Mouse (Mus musculus): ENCODE data around the gene Tent5c.
"Not testable (repeated sequence)": the region's sequence is repeated elsewhere in the genome, so short reads cannot be mapped to it uniquely, and the experiment has no call there.

Gene Tent5c

GRCm38 (mm10) chr3:100443798-100444500, 45.2 kb downstream of the Tent5c start:
- in situ Hi-C loops (cut with MboI, MseI) = loop anchor here in 1 of 2 experiments (5.0 kb wide), 1 partner anchor 38 kb away; no protein-coding TSS in a partner anchor

- in situ Hi-C loops (cut with MboI, MseI) = loop anchor here in 1 of 2 experiments (5.0 kb wide), 1 partner anchor 40 kb away; no protein-coding TSS in a partner anchor
Measured at GRCm38 (mm10) chr3:100442499-100442898, 46.6 kb downstream of the Tent5c start.

DNA sequence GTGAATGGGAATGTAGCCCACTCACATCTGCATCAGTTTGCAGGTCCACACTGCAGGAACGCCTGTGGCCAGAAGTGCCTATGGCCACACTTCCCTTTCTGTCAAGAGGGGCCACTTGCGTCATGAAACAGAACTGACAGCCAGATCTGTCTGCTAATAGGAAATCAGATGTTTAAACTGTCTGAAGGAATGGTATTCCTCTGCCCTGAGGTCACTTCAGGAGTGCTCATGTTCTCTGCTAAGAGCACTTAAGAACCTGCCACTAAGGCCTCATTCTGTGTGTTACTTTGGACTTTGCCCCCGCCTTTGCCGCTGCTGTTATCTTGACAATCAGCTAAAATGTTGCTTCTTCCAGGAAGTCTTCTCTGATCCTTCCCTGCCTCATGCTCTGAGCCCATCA, 48.4 kb downstream of the Tent5c start:
- in situ Hi-C loops (cut with MboI, MseI) = loop anchor here in 1 of 2 experiments (5.0 kb wide), 1 partner anchor 42 kb away; no protein-coding TSS in a partner anchor

DNA sequence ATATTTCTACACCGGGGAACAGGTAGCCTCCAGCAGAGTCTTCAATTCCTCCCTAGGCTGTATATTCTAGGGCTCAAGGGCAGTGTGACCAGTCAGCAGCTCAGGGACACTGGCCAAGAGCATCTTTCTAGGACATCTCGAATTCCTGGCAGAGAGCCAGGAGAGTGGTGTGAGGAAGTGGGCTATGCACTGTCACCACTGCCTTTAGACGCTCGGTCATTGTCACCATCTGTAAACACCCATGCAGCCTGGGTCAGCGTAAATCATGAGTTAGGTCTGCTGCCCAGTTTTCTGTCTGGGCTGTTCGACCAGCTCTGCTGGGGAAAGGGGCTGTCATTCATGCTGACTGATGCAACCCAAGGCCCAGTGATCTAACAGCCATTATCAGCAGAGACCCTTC, 49.1 kb downstream of the Tent5c start:
- in situ Hi-C loops (cut with MboI, MseI) = loop anchor here in 1 of 2 experiments (5.0 kb wide), 1 partner anchor 42 kb away; no protein-coding TSS in a partner anchor

- in situ Hi-C loops (cut with MboI, MseI) = no loop called here
Measured at GRCm38 (mm10) chr3:100439088-100439487, 50.0 kb downstream of the Tent5c start.

DNA sequence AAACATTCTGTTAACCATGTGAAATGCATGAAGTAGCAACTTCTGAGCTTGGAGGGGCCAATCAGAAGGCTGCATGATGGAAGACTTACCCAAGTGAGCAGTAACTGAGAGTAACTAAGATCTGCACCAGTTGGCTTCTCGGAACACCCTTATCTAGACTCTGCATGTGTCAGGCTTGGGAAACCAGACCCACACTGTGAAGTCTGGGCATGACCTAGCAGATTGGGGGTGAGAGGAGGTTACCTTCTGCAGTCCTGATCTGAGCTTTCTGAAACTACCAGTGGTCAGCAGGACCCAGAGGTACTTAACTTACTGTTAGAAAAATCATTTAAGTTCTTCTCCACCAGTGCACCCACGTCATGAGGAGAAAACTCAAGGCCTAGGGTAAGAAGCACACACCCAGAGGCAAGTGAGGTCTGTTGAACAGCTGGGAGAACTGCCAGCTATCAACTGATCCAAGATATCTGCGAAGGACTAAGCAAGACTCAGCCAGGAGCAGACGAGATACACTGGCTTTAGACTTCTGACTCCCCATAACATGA, 50.6 kb downstream of the Tent5c start:
- in situ Hi-C loops (cut with MboI, MseI) = no loop called here

- in situ Hi-C loops (cut with MboI, MseI) = no loop called here
Measured at GRCm38 (mm10) chr3:100436756-100437155, 52.4 kb downstream of the Tent5c start.

DNA sequence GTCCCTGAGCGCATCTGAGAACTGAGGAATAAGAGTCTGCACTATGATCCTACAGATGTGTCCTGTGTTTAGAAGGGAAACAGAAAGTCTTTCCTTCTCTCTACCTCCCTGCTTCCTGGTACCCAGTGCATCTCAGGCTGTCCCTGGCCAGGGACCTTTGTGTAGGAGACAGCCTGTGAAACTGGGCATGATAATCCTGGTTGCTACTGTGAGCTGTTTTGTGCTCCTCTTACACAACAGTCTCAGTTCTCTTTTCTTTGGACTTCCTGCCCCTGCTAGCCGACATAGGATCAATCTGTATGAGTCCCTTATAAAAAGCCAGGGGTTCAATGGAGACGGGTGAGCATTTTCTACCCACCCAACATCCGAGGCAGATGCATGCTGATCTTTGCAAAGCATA, 57.4 kb downstream of the Tent5c start:
- in situ Hi-C loops (cut with MboI, MseI) = loop anchor here in 1 of 2 experiments (5.0 kb wide), 1 partner anchor 41 kb away; no protein-coding TSS in a partner anchor

GRCm38 (mm10) chr3:100430731-100431130, 58.4 kb downstream of the Tent5c start:
- in situ Hi-C loops (cut with MboI, MseI) = loop anchor here in 1 of 2 experiments (5.0 kb wide), 1 partner anchor 42 kb away; no protein-coding TSS in a partner anchor

- in situ Hi-C loops (cut with MboI, MseI) = loop anchor here in 1 of 2 experiments (5.0 kb wide), 1 partner anchor 42 kb away; no protein-coding TSS in a partner anchor
Measured at GRCm38 (mm10) chr3:100430101-100430500, 59.0 kb downstream of the Tent5c start.

- in situ Hi-C loops (cut with MboI, MseI) = loop anchor here in 1 of 2 experiments (5.0 kb wide), 1 partner anchor 43 kb away; no protein-coding TSS in a partner anchor
Measured at GRCm38 (mm10) chr3:100429667-100430066, 59.5 kb downstream of the Tent5c start.

GRCm38 (mm10) chr3:100427548-100427947, 61.6 kb downstream of the Tent5c start:
- in situ Hi-C loops (cut with MboI, MseI) = no loop called here

GRCm38 (mm10) chr3:100422392-100423167, 66.5 kb downstream of the Tent5c start:
- in situ Hi-C loops (cut with MboI, MseI) = loop anchor here (5.0 kb wide), 2 partner anchors 130 to 145 kb away; no protein-coding TSS in a partner anchor

DNA sequence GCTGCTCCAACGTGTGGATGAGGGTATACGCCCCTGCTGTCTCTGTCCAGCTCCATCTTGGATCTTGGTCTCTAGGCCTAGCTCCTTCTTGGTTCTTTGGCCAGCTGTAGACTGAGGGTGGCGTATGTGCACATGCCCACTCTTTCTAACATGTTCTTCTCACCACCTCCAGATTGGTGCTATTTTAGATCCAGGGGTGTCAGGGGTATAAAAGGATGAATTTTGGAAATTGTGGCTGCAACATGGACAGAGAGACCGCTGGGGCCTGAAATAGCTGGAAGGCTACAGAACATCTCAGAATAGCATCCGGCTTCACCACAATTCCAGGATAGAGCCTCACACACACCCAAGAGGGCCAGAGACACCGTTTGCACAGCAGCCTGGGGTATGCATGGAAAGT, 67.8 kb downstream of the Tent5c start:
- in situ Hi-C loops (cut with MboI, MseI) = loop anchor here (5.0 kb wide), 2 partner anchors 131 to 146 kb away; no protein-coding TSS in a partner anchor

GRCm38 (mm10) chr3:100420691-100421056, 68.5 kb downstream of the Tent5c start:
- in situ Hi-C loops (cut with MboI, MseI) = loop anchor here (5.0 kb wide), 2 partner anchors 132 to 147 kb away; no protein-coding TSS in a partner anchor

DNA sequence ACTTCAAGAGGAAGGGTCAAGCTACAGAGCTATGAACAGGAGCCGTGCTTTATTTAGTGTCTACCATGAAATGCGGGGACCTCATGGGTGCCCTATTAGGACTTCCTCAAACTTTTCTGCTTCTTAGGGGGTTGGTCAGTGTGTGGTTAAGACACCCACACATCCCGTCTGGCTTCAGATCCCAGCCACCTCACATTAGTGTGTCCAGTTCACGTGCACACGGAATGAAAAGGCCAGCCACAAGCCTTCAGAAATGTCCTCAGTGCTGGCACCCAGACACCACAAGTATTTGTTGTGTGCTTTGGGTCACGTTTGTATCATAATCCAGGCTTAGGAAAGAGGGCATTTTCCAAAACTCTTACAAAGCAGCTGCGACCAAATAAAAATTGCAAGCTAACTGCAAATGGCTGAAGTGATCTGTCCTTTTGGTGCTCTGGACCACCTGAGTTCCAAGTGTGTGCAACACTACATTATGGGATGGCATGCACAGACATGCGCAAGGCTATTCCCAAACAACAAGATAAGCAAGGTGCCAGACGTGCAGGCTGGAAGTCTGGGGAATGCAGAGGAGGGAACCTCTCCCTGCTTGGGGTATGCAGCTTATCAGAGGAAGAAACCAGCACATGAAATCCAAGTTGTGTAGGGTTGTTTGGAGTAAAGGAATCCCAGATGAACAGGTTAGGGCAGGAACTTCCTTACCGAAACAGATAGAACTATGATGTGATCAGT, 69.0 kb downstream of the Tent5c start:
- in situ Hi-C loops (cut with MboI, MseI) = loop anchor here (5.0 kb wide), 2 partner anchors 132 to 147 kb away; no protein-coding TSS in a partner anchor

GRCm38 (mm10) chr3:100418387-100418786, 70.7 kb downstream of the Tent5c start:
- in situ Hi-C loops (cut with MboI, MseI) = no loop called here

DNA sequence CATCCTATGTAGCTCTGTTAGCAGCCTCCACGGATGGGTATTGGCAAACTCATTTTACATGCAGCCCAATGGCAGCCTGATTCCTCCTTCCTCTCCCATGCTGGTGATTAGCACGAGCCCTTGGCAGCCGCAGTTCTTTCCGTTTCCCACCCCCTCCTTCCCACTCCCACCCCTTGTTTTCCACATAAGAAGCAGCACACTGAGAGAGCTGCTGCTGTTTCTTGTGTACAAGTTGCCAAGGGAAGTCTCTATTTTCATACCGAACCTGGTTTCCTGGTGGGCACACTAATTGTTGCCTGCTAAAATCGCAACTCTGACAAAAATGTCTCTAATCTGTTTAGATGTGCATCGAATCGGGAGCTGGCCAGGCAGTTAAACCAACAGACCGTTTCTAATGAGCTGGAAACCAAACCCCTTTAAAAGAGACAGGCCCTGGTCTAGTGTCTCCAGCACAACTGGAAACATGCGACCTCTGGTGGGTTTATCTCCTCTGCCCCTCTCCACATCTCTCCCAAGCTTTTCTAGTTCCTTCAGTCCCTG, 71.3 kb downstream of the Tent5c start:
- in situ Hi-C loops (cut with MboI, MseI) = no loop called here

DNA sequence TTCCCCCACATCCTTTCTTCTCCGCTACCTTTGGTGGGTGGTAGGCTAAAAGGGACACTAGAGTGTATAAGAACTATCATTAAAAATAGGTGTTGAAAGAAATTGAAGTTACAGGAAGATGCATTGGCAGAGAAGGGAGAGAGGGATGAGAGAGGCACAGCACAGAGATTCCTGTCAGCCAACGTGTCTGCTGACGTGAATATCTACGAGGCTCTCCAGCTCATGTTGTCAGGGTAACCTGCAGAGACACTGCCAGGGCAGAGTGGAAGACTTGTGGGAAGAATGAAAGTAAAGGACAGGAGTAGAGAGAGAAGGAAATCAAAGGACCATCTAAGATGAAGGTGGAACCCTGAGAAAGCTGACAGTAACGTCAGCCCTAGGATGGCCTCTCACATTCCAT, 73.5 kb downstream of the Tent5c start:
- in situ Hi-C loops (cut with MboI, MseI) = no loop called here

GRCm38 (mm10) chr3:100413586-100413985, 75.5 kb downstream of the Tent5c start:
- in situ Hi-C loops (cut with MboI, MseI) = not testable (repeated sequence)

- in situ Hi-C loops (cut with MboI, MseI) = no loop called here
Measured at GRCm38 (mm10) chr3:100411945-100412344, 77.2 kb downstream of the Tent5c start.

Data from T-helper 17 cell (primary cell).